In the genomic region with DNA sequence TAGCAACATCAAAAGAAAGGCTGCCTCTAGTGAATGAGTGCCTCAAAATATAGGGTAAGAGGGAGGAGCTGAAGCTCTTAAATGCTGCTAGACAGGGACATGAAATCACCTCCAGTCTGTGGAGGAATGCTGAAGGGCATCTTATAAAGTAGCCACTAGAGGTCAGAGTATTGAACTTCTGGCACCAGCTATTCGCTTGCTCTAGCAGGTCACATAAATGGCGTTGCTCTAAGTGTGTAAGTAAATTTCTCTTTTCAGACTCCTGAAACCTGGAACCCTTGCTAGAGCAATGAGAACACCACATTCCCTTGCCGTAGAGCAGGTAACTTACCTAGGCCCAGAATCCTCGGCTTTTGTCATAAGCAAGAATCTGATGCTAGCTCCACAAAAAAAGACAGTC, we compare ENCODE assay signal across 8 mouse cellular contexts. TPM values are rescaled to one million over a fixed set of nuclear protein-coding genes. Genes with fewer than 3 reads are reported as not detected.
A peak's percentile ranks its signal among the peaks of the same experiment; 100 is the strongest.
DNase-seq lines count a peak whose midpoint lies in the region; ATAC-seq lines count a peak whose summit lies in the region.

No protein-coding gene starts in this region.

- H3K27ac ChIP-seq in forebrain, embryonic 13.5 days = no peak overlapping the region
- H3K27ac ChIP-seq in liver, embryonic 12.5 days = no peak overlapping the region
- no peak overlapping the region for H3K27ac ChIP-seq in neural tube, embryonic 15.5 days (replicated peaks)

- H3K9ac ChIP-seq in forebrain, embryonic 13.5 days = no peak overlapping the region
- no peak overlapping the region for H3K9ac ChIP-seq in liver, embryonic 12.5 days
- H3K9ac ChIP-seq in neural tube, embryonic 15.5 days (replicated peaks) = no peak overlapping the region

- 26% methylated on average over 4 of the region's 4 CpGs for WGBS in forebrain, embryonic 13.5 days
- WGBS in liver, embryonic 12.5 days (ENCODE audit: insufficient replicate concordance) = 10% methylated on average over 4 of the region's 4 CpGs
- WGBS in neural tube, embryonic 15.5 days = 22% methylated on average over 4 of the region's 4 CpGs

- peaks cover 17% of the 10 kb centered on the region for H3K4me1 ChIP-seq in forebrain, embryonic 13.5 days
- H3K4me1 ChIP-seq in liver, embryonic 12.5 days = peaks cover 8% of the 10 kb centered on the region
- H3K4me1 ChIP-seq in neural tube, embryonic 15.5 days = peaks cover 20% of the 10 kb centered on the region

- no peaks in the 10 kb centered on the region for H3K9me3 ChIP-seq in forebrain, embryonic 13.5 days (replicated peaks)
- H3K9me3 ChIP-seq in liver, embryonic 12.5 days (replicated peaks) = no peaks in the 10 kb centered on the region
- H3K9me3 ChIP-seq in neural tube, embryonic 15.5 days (replicated peaks) = no peaks in the 10 kb centered on the region

- no peak overlapping the region for H3K4me2 ChIP-seq in forebrain, embryonic 13.5 days
- 0 out of 2 replicates have a peak overlapping the region, but pooled peaks have one; percentile 24 for H3K4me2 ChIP-seq in liver, embryonic 12.5 days
- H3K4me2 ChIP-seq in neural tube, embryonic 15.5 days = no peak overlapping the region

- 0 out of 2 replicates have a peak, but pooled peaks cover 2% of the 10 kb centered on the region for H3K36me3 ChIP-seq in forebrain, embryonic 13.5 days (ENCODE audit: poor library complexity, severe bottlenecking)
- peaks cover 6% of the 10 kb centered on the region; the same call in 1 of the 2 replicates for H3K36me3 ChIP-seq in liver, embryonic 12.5 days
- H3K36me3 ChIP-seq in neural tube, embryonic 15.5 days = no peaks in the 10 kb centered on the region

- no peak overlapping the region for H3K4me3 ChIP-seq in forebrain, embryonic 13.5 days
- no peak overlapping the region for H3K4me3 ChIP-seq in liver, embryonic 12.5 days
- H3K4me3 ChIP-seq in neural tube, embryonic 15.5 days (replicated peaks) = no peak overlapping the region

- no peaks in the 10 kb centered on the region for H3K27me3 ChIP-seq in forebrain, embryonic 13.5 days
- H3K27me3 ChIP-seq in liver, embryonic 12.5 days (replicated peaks) = no peaks in the 10 kb centered on the region
- H3K27me3 ChIP-seq in neural tube, embryonic 15.5 days (replicated peaks) = no peaks in the 10 kb centered on the region

- DNase-seq in right cerebral cortex, postnatal 25 days = peak; percentile 8
- no peak for DNase-seq in right cerebral cortex, postnatal 36 days (ENCODE audit: low spot score in 2 of 2)
- DNase-seq in adipocyte (ENCODE audit: low spot score) = peak; percentile 67
- peak; percentile 66 for DNase-seq in induced T-regulatory cell, adult 2 months (ENCODE audit: low read depth)
- no peak for DNase-seq in gastrocnemius, postnatal 25 days

- ATAC-seq in forebrain, embryonic 13.5 days = peak; percentile 43; the same call in 1 of the 2 replicates
- ATAC-seq in liver, embryonic 12.5 days = no peak
- ATAC-seq in neural tube, embryonic 15.5 days (ENCODE audit: low FRiP score) = peak; percentile 56; the same call in 1 of the 2 replicates

RNA-seq across cellular contexts. Expression of gene Cdkal1, which starts 2.0 kb away (rescaled TPM):
- polyA plus RNA-seq in forebrain, embryonic 13.5 days (2015; fragmentation: Nextera tagmentation; extraction: Ambion mirVana) = 29.4 and 29.5 TPM in 2 replicates
- 16.0 and 16.6 TPM in 2 replicates for polyA plus RNA-seq in liver, embryonic 12.5 days (2016; fragmentation: Nextera tagmentation; extraction: Ambion mirVana)
- 20.4 and 22.4 TPM in 2 replicates for polyA plus RNA-seq in neural tube, embryonic 15.5 days (2015; fragmentation: Nextera tagmentation; extraction: Ambion mirVana)
- 10 to 100 TPM; 28.0 to 32.6 TPM for total RNA-seq in gastrocnemius, postnatal 25 days (2021)

Comparison
In these comparisons a context has a peak if more than half of its experiments do, and no peak if none do; other contexts are left out.
1. DNase-seq: peak in right cerebral cortex, postnatal 25 days (single experiment), adipocyte (single experiment) and induced T-regulatory cell, adult 2 months (single experiment); none in right cerebral cortex, postnatal 36 days (0 of 2) and gastrocnemius, postnatal 25 days (single experiment).